Mouse (Mus musculus) midbrain, postnatal 0 days (tissue): Measurements from ENCODE around the gene Pip5k1b. TPM values are rescaled to one million over a fixed set of nuclear protein-coding genes. Genes with fewer than 3 reads are reported as not detected.

Experiments used
- ATAC-seq: fragments of 200-750 bp; cut with Nextera tagmentation; 2 replicates; pipeline ENCODE4 v1.8.0; 2017; ENCODE audit warnings: moderate number of reproducible peaks, mild to moderate bottlenecking, moderate TSS enrichment, moderate library complexity; ENCODE audit not compliant: low FRiP score
- DNase-seq: peaks from one replicate; pipeline ENCODE4 v3.0.0-alpha.2; 2015; ENCODE audit warnings: low spot score
- H3K27ac ChIP-seq: fragments of 300-500 bp; sonication (generic); 2 replicates; pipeline ENCODE4 v1.5.1; 2014; ENCODE audit warnings: low read depth, mild to moderate bottlenecking, low read length, mixed read lengths
- H3K27me3 ChIP-seq: fragments of 300-500 bp; sonication (generic); 2 replicates; pipeline ENCODE4 v1.6.1; 2014; ENCODE audit warnings: low read length, control low read depth, mixed read lengths; ENCODE audit not compliant: insufficient read depth
- H3K36me3 ChIP-seq: fragments of 300-500 bp; sonication (generic); 2 replicates; pipeline ENCODE4 v1.6.1; 2014; ENCODE audit warnings: low read length, control low read depth, mixed read lengths; ENCODE audit not compliant: insufficient read depth
- H3K4me1 ChIP-seq: fragments of 300-500 bp; sonication (generic); 2 replicates; pipeline ENCODE4 v1.6.1; 2014; ENCODE audit warnings: mild to moderate bottlenecking, control low read depth, antibody characterized with exemption, low read length, mixed read lengths; ENCODE audit not compliant: insufficient read depth
- H3K4me2 ChIP-seq: fragments of 300-500 bp; sonication (generic); 2 replicates; pipeline ENCODE4 v1.6.1; 2014; ENCODE audit warnings: low read depth, mild to moderate bottlenecking, low read length, mixed read lengths; ENCODE audit not compliant: poor library complexity, severe bottlenecking
- H3K4me3 ChIP-seq: fragments of 300-500 bp; sonication (generic); 2 replicates; pipeline ENCODE4 v1.5.1; 2014; ENCODE audit warnings: low read depth, mild to moderate bottlenecking, low read length, moderate library complexity
- H3K9ac ChIP-seq: fragments of 300-500 bp; sonication (generic); replicated peaks from 2 replicates; pipeline ENCODE4 v1.6.1; 2014; ENCODE audit warnings: mild to moderate bottlenecking, low read length, moderate library complexity, mixed read lengths; ENCODE audit not compliant: poor library complexity, severe bottlenecking
- H3K9me3 ChIP-seq: fragments of 300-500 bp; sonication (generic); 2 replicates; pipeline ENCODE4 v1.6.1; 2016; ENCODE audit warnings: low read length, control low read depth
- CTCF ChIP-seq: IDR thresholded peaks from 2 replicates; pipeline ENCODE4 v1.5.1; 2016; ENCODE audit warnings: antibody characterized with exemption, mild to moderate bottlenecking
- WGBS: fragments of 180-500 bp; shearing (Covaris S2); extraction: QIAGEN DNeasy Blood & Tissue Kit; methylation state at CpG from one replicate; pipeline ENCODE4 v1.1.7; 2014; 5-methylcytosine and 5-hydroxymethylcytosine counted together
- polyA plus RNA-seq: library from polyadenylated mRNA; unstranded; fragments of >200 nt; fragmentation: Nextera tagmentation; extraction: Ambion mirVana; gene quantifications from 2 replicates; pipeline ENCODE4 v1.2.1, GENCODE M21; 2015
- total RNA-seq: library from RNA; depleted of rRNA; stranded (reverse); fragments of >200 nt; gene quantifications from 2 replicates; pipeline ENCODE4 v1.2.3, GENCODE M21; 2014

Pip5k1b gene
- total and polyA plus RNA-seq, 2 experiments from 2014 or later, result 0.86 to 3.0 TPM

- DNase-seq (no peak), ATAC-seq (no peak)
- Histone ChIP-seq H3K4me1 (no peaks in the 10 kb centered on the region), H3K27me3 (no peaks in the 10 kb centered on the region), H3K4me3 (no peak overlapping the region), H3K36me3 (no peaks in the 10 kb centered on the region), H3K27ac (no peak overlapping the region), H3K9me3 (no peaks in the 10 kb centered on the region), H3K4me2 (no peak overlapping the region), H3K9ac (no peak overlapping the region)
- 18% methylated on average over 13 of the region's 13 CpGs for WGBS
- no peak for TF ChIP-seq CTCF
Observed at GRCm38 (mm10) chr19:24508087-24508767, 47.4 kb downstream of the Pip5k1b start.

GRCm38 (mm10) chr19:24502736-24503421 is 52.8 kb downstream of the Pip5k1b start:
- no peak for TF ChIP-seq CTCF
- Histone ChIP-seq H3K9me3 (no peaks in the 10 kb centered on the region), H3K4me2 (no peak overlapping the region), H3K36me3 (no peaks in the 10 kb centered on the region), H3K4me3 (no peak overlapping the region), H3K27ac (no peak overlapping the region), H3K9ac (no peak overlapping the region), H3K4me1 (no peaks in the 10 kb centered on the region), H3K27me3 (no peaks in the 10 kb centered on the region)
- no peak for DNase-seq
- no peak for ATAC-seq
- 82% methylated on average over 10 of the region's 10 CpGs for WGBS

GRCm38 (mm10) chr19:24501525-24501924 is 54.1 kb downstream of the Pip5k1b start:
- Histone ChIP-seq H3K4me2 (no peak overlapping the region), H3K27me3 (no peaks in the 10 kb centered on the region), H3K27ac (no peak overlapping the region), H3K4me1 (no peaks in the 10 kb centered on the region), H3K9me3 (no peaks in the 10 kb centered on the region), H3K36me3 (no peaks in the 10 kb centered on the region), H3K9ac (no peak overlapping the region), H3K4me3 (no peak overlapping the region)
- ATAC-seq, result no peak
- TF ChIP-seq CTCF, result no peak
- no peak for DNase-seq

- DNase-seq, result no peak
- no peaks in the 10 kb centered on the region for H3K36me3 ChIP-seq
- no peak for TF ChIP-seq CTCF
- H3K4me3 ChIP-seq, result no peak overlapping the region
- H3K27me3 ChIP-seq, result no peaks in the 10 kb centered on the region
- no peaks in the 10 kb centered on the region for H3K9me3 ChIP-seq
- no peaks in the 10 kb centered on the region for H3K4me1 ChIP-seq
- ATAC-seq, result no peak
- H3K4me2 ChIP-seq, result no peak overlapping the region
- no peak overlapping the region for H3K9ac ChIP-seq
- H3K27ac ChIP-seq, result no peak overlapping the region
- 84% methylated on average over 5 of the region's 5 CpGs for WGBS
Observed at GRCm38 (mm10) chr19:24500431-24500830, 55.2 kb downstream of the Pip5k1b start.

GRCm38 (mm10) chr19:24499291-24499690 is 56.4 kb downstream of the Pip5k1b start:
- no peaks in the 10 kb centered on the region for H3K36me3 ChIP-seq
- no peak overlapping the region for H3K4me3 ChIP-seq
- DNase-seq (no peak), ATAC-seq (no peak)
- H3K27me3 ChIP-seq, result no peaks in the 10 kb centered on the region
- H3K4me1 ChIP-seq, result no peaks in the 10 kb centered on the region
- WGBS, result 73% methylated on average over 3 of the region's 3 CpGs
- no peak overlapping the region for H3K4me2 ChIP-seq
- H3K9me3 ChIP-seq, result no peaks in the 10 kb centered on the region
- no peak overlapping the region for H3K27ac ChIP-seq
- TF ChIP-seq CTCF, result no peak
- no peak overlapping the region for H3K9ac ChIP-seq

- H3K27me3 ChIP-seq, result no peaks in the 10 kb centered on the region
- WGBS, result 81% methylated on average over 4 of the region's 4 CpGs
- no peak overlapping the region for H3K27ac ChIP-seq
- H3K4me2 ChIP-seq, result no peak overlapping the region
- H3K4me3 ChIP-seq, result no peak overlapping the region
- H3K9me3 ChIP-seq, result no peaks in the 10 kb centered on the region
- no peak for DNase-seq
- no peak for TF ChIP-seq CTCF
- H3K36me3 ChIP-seq, result no peaks in the 10 kb centered on the region
- H3K4me1 ChIP-seq, result no peaks in the 10 kb centered on the region
- H3K9ac ChIP-seq, result no peak overlapping the region
- ATAC-seq, result no peak
Observed at GRCm38 (mm10) chr19:24493887-24494286, 61.8 kb downstream of the Pip5k1b start.
